Mouse (Mus musculus) CD8-positive naive resting alpha-beta T cell, adult 2 months (primary cell): Measurements from ENCODE around the gene Srms.
A peak's percentile ranks its signal among the peaks of the same experiment; 100 is the strongest.

ENCODE experiments used
- DNase-seq, 2 experiments: peaks; one replicate each; pipeline ENCODE4 v3.0.0; 2022; ENCODE audit warnings: low read depth in 2 of 2, low spot score in 2 of 2

Srms gene

DNA sequence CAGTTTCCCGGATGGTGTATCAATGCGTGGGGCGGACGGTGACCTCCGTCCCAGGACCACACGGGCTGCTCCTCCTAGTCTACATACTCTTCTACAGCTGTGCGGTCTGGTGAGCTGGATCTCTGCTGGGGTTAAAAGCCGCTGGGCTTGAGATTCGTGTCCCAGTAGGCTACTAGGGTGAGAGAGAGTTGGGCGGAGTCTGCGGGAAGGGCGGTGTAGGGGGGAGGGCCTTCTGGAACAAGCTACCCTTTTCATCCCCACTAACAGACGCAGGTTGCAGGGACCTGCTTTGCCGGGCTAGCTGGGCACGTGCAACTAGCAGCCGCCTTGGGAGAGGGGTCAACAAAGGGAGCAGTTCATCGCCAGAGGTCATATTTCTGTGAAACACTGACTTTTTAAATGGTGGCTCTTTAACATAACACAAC is at the start of gene Srms:
Srms (minus strand) TSS at position 165 of the 425 bp plus-strand sequence.
- DNase-seq: peak; percentile 25 to 34

- DNase-seq: no peak
Observed at GRCm38 (mm10) chr2:181253248-181253647, 40.3 kb upstream of the Srms start.

GRCm38 (mm10) chr2:181251841-181252240 is 38.9 kb upstream of the Srms start:
- no peak for DNase-seq

DNA sequence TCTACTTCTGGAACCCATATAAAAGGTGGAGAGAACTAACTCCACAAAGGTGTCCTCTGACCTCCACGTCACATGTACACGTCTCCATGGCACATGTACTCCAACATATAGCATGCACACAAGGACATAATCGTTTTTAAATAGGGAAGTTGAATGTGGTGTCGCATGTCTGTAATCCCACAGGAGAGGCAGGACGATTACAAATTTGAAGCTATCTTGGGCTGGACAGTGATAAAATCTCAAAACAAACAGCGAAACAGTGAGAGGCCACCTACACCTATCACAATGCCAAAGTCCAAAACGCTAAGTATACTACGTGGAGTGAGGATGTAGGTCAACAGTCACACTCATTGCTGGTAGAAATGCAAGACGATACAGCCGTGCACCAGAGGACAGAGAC is 36.2 kb upstream of the Srms start:
- no peak for DNase-seq

DNA sequence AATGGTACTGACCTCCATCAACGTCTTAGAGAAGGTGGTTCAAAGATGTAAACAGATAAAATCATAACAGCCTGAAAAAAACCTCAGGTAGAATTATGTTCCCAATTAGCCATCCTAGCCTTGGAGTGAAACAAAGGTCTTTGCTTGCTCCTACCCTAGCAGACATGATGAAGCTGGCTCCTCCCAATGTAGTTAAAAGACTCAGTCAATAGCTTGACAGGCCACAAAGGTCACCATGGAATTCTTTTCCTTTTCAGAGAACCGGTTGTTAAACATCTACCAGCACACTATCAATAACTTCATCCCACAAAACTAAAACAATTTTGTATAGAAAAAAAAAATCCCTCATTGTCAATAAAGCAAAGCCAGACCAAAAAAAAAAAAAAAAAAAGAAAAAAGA is 32.0 kb upstream of the Srms start:
- no peak for DNase-seq

DNA sequence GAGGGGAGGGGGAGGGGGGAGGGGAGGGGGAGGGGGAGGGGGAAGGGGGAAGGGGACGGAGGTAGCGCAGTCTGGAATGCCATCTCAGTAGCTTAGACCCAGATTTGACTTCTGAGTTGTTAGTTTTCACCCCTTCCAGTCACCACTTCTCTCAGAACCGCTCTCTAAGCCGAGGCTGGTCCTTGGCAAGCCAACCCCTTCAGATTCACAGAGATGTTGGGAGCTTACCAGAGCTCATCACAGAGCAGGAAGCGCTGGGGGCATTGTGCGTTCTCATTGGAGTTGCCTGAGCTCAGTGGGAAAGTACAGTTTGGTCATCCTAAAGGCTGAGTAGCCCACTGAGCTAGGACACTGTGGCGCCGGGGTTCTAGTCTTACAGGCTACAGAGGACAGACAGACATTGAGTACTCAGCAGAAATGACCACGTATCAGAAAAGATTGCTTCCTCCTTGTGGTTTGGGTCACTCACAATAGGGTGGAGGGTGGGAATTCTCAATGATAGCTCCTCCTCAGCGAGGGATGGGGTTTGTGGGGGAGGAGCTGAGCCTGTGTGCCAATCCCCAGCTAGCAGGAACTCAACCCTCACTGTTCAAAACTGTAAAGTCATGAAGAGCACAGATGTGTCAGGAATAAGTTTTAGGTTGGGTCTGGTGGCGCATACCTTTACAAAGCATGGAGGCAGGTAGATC is 30.9 kb upstream of the Srms start:
- no peak for DNase-seq

DNA sequence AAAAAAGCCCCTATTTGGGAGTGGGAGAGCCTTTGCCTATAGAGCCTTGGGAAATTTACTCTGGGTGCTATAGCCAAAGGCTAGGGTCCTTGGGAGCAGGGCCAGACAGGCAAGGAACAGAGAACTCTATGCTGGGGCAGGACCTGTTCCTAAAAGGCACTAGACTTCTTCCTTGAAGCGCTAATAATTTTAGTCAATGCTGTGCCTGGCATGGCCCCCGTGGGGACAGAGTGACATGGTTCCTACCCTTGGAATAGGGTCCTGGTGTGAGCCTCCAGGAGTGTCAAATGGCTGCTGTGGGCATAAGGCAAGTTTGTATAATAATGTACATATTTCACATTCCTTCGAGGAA is 29.3 kb upstream of the Srms start:
- DNase-seq: no peak

- DNase-seq: peak; percentile 46 to 64
Observed at GRCm38 (mm10) chr2:181241602-181242313, 28.8 kb upstream of the Srms start, which contains the start of gene Helz2. Helz2 (minus strand) TSS chr2:181242027.

- no peak for DNase-seq
Observed at GRCm38 (mm10) chr2:181240806-181241440, 27.9 kb upstream of the Srms start.

GRCm38 (mm10) chr2:181239261-181239660 is 26.3 kb upstream of the Srms start:
- no peak for DNase-seq

- no peak for DNase-seq
Observed at GRCm38 (mm10) chr2:181238861-181239260, 25.9 kb upstream of the Srms start.

DNA sequence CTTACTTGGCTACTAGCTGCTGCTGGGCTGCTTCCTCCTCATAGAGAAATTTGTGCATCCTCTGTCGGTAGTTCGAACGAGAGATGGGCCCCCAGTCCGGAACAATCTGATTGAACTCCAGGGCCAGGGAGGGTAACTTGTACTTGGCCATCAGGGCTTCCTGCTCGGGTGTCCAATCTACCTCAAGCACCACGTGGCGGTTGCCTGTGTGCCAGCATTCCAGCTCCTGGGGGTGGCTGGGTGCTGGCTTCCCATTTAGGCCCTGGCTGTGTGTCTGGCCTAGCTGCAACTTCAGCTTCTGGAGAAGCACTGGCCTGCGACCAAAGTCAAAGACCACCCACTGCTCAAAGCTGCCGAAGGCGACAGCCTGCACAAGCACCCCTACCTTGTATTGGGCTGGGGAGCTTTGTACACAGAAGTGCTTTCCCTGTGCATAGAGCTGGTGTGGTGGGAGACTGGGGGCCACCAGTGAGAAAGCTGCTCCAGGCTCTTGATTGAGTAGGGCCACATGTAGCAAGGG is 25.2 kb upstream of the Srms start:
- no peak for DNase-seq

- no peak for DNase-seq
Observed at GRCm38 (mm10) chr2:181237251-181238014, 24.4 kb upstream of the Srms start.

DNA sequence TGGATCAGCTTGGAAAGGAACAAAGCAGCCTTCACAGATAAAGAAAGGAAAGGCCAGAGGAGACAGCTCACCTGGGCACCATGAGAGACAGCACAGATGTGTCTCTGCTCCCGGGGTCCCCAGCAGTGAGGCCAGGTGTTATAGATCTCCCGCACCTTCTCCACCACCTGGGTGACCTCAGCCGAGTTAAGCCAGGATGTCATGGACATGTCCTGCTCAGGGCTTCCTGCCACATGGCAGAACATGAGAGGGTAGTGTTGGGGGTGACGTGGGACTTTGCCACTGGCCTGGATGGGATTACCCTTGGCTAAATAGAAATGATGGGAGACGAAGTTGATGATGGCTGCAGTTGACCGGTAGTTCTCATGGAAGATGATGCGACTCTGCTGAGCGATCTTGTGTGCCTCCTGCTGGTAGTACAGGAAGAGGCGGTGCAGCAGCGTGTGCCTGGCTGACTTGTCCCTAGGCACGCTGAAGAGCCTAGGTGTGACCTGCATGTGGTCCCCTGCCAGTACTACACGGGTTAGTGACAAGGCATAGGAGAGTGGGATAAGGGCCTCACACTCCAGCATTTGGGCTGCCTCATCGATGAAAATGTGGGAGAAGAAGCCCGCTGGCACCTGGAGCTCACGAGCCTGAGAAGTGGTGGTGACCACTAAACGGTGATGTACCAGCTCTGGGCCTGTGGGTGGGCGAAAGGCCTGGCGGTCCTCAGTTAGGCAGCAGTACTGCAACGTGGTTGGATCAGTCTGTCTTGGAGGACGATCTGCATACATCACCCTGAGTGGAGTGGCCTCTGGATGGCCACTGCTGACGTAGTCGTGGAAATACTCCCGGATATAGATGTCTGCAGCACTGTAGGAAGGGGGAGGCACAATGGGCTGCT is 22.9 kb upstream of the Srms start:
- DNase-seq: no peak

DNA sequence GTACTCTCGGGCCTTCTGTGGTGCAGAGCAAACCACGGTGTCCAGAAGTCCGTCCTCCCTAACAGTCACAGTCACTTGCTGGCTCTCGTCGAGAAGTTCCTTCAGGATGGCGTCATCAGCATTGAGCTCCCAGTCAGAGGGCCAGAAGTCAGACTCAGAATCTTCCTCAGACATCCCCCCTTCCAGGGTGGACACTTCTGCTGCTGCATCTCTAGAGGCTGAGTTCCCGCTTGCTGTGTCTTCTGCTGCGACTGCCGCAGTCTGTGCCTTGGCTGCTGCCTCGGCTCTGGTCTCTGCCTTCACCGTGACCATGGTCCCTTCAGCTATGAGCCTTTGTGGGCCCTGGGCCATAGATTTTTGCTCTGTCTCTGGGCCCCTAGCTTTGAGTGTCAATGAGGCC is 21.7 kb upstream of the Srms start:
- no peak for DNase-seq

DNA sequence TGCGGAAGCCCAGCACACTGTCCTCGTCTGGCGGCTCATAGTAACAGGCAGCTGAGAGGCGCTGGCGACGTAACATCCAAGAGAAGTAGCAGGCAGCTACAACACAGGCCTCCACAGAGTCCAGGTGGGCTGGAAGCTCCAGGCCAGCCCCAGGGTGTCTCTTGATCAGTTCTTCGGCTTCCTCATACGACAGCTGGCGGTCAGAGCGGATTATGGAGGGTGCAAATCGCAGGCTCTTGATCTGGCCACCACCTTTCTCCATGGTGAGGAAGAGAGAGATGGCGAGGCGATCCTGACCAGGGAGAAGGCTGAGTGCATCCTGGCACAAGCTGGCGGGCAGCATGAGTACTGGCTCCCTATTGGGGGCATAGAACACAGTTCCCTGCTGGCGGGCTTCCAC is 20.5 kb upstream of the Srms start:
- DNase-seq: no peak

DNA sequence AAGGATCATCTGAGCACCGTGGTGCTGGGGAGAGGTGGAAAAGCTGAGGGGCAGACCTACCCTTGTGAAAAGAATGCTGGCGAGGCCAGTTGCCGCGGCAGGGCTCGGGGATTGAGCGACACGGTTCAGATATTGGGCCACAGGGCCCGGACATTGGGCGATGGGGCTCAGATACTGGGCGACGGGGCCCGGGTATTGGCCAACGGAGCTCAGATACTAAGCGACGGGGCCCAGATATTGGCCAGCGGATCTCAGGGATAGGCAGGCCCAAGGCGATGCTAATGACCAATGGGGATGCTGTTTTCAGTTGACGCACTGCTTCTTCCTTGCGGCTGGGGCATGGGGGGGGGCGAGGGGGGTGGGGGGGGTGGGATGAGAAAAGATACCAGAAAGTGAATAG is 18.2 kb upstream of the Srms start:
- DNase-seq: no peak

GRCm38 (mm10) chr2:181228335-181228734 is 15.3 kb upstream of the Srms start:
- DNase-seq: no peak

DNA sequence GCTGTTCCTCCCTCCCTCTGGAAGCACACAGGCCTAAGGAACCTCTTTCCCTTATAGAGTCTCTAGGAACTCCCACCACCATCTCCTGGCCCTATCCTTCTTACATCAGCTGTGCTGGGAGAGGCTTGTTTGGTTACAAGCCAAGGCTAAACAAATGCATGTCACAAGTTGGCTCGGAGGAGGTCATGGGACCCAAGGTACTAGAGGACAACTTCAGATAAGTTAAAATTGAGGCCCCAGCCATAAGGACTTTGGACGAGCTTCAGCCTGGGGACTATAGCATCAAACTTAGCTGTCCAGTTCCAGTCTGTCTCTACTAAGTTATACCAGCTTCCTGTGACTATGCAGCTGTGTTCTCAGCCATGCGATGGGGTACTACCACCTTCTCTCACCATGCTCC is 14.1 kb upstream of the Srms start:
- DNase-seq: no peak

DNA sequence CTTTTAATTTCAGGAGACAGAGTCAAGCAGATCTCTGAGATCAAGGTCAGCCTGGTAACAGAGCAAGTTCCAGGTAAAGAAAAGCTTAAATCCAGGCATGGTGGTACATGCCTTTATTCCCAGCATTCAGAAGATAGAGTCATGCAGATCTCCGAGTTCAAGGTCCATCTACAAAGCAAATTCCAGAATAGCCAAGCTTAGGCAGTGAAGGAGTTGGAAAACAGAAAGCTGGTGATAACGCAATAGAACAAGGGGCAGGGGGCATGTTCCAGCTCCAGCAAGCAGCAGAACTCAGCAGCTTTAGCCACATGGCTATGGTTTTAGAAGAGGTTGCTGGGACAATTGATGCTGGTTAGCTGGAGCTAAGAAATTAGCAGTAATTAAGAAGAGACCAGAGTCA is 12.0 kb upstream of the Srms start:
- DNase-seq: no peak
